Mouse (Mus musculus): ENCODE measurements around the gene Faf2.

The Faf2 gene

GRCm38 (mm10) chr13:54621155-54621932 is at the start of gene Faf2:
Gene Faf2, plus strand, starts transcription at chr13:54621784.
- DNase-seq = peak; percentile 96 to 99

DNA sequence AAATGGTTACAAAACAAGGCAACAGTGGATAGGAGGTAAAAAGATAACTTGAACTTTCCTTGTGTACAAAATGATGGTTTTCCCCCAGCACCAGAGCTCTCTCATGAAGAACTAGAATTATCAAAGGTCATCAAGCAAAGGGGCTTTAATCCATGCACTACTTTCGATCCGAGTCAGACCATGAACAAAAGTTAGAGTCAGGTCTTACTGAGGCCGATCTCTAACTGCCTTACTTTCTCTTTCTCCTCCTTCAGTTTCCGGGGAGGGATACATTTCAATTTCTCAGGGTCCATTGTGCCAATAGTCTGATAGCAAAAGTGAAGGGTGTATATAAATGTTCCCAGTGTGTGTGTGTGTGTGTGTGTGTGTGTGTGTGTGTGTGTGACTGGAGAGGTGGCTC is 49.0 kb upstream of the Faf2 start:
- DNase-seq = no peak

- DNase-seq = peak; percentile 73 to 77
These were observed 46.6 kb upstream of the Faf2 start, which contains the start of gene Arl10 for GRCm38 (mm10) chr13:54574854-54575481. Gene Arl10, plus strand, starts transcription at chr13:54575015.

- DNase-seq = no peak
These were observed 46.1 kb upstream of the Faf2 start for GRCm38 (mm10) chr13:54575489-54575888.

GRCm38 (mm10) chr13:54577652-54578507 is 43.7 kb upstream of the Faf2 start:
- no peak for DNase-seq

DNA sequence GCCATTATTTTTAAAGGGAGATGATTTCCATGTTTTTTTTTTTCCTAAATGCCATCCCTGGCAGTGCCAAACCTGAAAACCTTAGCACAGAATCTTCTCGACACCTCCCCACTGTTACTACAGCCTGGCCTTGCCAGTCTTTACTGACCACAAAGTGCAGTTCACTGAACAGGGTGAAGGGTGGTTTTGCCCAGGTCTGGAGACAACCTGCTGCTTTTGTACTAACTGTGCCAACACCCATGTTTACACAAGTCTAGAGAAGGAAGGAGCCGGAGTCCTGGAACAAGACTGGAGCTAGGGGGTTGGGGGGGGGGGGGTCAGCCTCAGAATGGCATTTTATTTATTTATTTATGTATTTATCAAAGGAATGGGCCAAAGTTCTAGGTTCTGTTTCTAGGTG is 40.2 kb upstream of the Faf2 start:
- DNase-seq = no peak

- DNase-seq = no peak
These were observed 39.5 kb upstream of the Faf2 start for GRCm38 (mm10) chr13:54582126-54582525.

DNA sequence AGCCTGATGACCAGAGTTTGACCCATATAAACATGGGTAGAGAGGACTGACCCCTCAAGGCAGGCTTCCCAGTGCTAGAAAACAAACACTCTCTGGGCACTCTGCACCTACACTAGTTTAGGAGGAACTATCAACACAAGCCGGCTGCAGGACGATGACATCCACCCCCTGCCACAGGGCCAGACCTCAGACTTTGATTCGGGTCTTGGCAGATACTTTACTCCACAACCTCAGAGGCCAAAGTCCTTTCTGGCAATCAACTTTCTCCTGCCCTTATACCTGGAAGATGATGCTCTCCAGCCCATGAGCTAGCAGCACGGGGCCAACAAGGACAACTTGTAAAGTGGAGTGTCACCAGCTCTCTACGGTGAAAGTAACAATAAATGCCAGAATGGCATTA is 38.7 kb upstream of the Faf2 start:
- peak; percentile 57 to 59 for DNase-seq

DNA sequence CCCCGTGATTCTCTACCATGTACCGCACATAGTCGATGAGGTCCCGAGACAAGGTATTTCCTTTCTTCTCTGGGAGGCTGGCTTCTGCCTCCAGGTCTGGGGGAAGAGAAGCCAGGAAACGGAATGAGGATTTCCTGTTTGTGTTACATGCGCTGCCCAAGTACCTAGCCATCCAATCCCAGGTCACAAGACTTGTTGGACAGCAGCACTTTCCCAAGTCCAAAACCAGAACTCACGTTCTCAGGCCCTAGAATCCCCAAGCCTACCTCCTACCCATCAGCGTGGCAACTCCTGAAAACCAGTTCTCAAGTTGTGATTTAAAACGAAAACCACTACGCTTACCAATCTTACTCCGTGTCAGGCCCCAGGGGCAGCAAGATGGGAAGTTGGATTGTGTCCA is 35.8 kb upstream of the Faf2 start:
- DNase-seq = no peak

DNA sequence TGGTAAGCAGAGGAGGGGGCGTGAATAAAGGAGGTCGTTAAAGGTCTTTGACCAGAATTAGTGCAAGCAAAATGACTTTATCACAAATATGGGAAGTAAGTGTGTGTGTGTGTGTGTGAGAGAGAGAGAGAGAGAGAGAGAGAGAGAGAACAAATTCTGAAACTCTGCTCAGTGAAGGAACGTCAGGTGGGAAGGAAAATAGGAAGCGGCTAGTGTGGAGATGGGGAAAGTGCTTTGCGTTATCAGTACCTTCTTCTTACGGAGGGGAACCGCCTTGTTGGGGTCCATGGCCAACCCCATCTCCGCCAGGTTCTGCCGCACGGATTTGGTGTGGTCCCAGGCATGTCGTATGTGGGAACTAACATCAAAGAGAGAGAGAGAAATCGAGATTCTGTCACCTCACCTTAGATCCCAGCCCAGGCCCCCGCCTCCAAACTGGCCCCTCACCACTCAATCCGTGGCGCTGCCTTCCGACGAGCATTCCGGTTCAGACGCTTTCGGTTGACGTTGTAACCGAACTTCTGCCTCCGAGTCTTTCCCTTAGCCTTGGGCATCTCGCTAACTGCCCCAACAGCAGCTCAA is 32.1 kb upstream of the Faf2 start:
- no peak for DNase-seq

DNA sequence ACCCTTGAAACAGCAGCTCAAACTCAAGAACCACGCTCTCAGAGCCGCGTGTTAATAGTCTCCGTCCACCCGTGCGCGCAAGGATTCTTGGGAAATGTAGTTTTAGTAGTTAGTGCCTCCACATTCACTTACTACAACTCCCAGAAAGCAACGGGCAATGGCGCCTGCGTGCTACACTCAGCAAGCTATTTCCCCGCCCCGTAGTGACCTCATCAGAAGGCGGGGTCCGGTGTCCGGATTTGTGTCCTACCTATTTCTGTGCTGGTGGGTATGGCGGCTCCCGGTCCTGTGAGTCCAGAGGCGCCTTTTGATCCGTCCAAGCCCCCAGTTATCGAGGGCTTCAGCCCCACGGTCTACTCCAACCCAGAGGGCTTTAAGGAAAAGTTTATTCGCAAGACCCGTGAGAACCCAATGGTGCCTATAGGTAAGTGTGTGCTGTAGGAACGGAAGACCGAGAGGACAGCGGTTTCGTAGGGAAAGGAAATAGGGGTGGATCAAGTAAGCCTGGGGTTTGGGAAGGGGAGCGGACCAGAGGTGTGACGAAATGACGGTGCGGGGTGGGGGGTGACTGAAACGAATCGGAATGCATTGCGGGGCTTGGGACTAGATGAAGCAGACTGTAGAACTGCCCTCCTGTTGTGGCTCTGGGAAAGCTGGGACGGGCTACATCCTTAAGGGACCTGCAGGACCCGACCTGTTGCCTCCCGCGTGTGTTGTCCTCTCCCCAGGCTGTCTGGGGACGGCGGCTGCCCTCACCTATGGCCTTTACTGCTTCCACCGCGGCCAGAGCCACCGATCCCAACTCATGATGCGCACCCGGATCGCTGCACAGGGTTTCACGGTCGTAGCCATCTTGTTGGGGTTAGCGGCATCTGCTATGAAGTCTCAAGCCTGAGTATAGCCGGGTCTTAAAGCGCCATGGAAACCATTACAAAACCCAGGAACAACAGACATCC is 31.3 kb upstream of the Faf2 start, which contains the start of the genes Nop16 and Higd2a:
TSS of gene Nop16 (minus strand) at position 95 of the 956 bp plus-strand sequence.
TSS of gene Higd2a (plus strand) at position 212 of the 956 bp plus-strand sequence.
- DNase-seq = peak; percentile 99

DNA sequence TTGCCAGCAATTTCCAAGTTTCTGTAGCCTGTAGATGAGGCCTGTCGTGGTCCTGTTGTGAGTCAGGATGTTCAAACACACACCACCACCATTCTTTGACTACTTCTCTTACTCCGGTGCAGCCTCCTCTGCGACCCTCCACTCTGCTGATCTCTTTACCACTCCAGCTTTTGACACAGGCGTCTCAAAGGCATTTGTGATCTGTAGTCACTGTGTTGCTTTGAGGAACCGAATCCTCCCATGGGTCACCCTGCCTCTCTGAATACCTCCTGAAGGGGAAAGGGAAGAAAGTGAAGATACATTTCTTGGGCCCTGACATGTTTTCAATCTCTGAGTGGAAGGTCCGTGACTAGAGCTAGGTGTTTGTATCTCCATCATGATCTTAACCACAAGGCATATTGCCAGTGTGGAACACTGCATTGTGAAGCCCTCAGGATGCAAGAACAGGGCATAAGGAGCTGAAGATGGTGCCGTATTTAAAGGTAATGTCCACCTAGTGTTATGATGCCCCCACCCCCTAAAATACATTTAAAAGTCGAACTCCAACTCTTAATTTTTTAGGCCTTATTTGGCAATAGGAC is 29.7 kb upstream of the Faf2 start:
- DNase-seq = no peak

DNA sequence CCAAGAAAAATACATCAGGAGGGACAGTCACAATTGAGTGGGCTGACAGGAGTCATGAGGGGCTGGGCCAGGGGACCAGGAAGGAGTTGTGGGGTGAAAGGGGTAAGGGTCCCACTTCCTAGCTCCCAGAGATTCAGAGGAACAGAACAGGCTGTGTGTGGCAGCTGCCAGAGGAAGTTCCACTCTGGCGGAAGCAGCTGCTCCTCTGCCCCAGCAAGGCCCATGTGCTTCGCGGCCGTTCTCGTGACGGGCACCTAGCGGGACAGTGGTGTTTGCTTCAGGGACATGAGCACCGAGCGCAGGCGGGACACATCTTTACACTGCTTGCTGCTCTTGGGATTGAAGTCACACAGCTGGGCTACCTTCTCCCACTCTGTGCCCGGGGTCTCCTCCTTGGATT is 28.0 kb upstream of the Faf2 start:
- DNase-seq = no peak

GRCm38 (mm10) chr13:54596107-54596690 is 25.4 kb upstream of the Faf2 start:
- DNase-seq = no peak

GRCm38 (mm10) chr13:54596870-54597269 is 24.7 kb upstream of the Faf2 start:
- DNase-seq = peak in 1 of 2 experiments; percentile 51

GRCm38 (mm10) chr13:54598622-54599143 is 22.9 kb upstream of the Faf2 start:
- no peak for DNase-seq

GRCm38 (mm10) chr13:54602639-54603111 is 18.9 kb upstream of the Faf2 start:
- DNase-seq = no peak

GRCm38 (mm10) chr13:54603501-54603900 is 18.1 kb upstream of the Faf2 start:
- DNase-seq = no peak

- DNase-seq = no peak
These were observed 17.4 kb upstream of the Faf2 start for GRCm38 (mm10) chr13:54604221-54604620.

- DNase-seq = peak; percentile 58 to 64
These were observed 16.2 kb upstream of the Faf2 start for GRCm38 (mm10) chr13:54605426-54605825.

Measured in kidney, adult 8-10 months (tissue).